Mouse (Mus musculus): ENCODE measurements at regions not wholly inside any gene's neighbourhood (a gene's known extent, or its start where the extent isn't known, plus 50 kb on each side); places are given as distances from the start of the nearest gene placed in this dataset.

DNA sequence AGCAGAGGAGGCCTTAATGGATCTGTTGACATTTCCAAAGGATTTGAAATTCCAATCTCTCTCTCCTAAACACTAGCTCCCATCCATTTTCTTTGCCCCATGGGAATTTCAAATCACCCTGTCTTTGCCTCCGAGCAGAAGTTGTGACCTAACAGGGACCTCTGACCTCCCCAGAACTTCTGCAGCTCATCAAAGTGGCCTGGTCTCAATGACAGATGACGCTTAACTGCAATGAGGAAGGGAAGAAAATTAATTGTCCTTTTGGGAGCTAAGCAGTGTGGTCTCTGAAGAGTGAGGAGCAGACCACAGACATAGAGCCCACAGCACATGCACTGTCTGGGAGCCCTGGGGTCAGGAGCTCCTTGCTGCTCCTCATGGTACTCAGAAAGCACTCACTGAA is 155.3 kb downstream of the Tox3 start:
- Histone ChIP-seq H3K27ac (ENCODE audit: insufficient read depth, low read length) (no peak overlapping the region), H3K4me3 (ENCODE audit: insufficient read depth, low read length) (no peak overlapping the region), H3K4me1 (ENCODE audit: control insufficient read depth, insufficient read depth, low read length) (peaks cover 4% of the 10 kb centered on the region; the same call in 1 of the 2 replicates)
- no peak for TF ChIP-seq CTCF (IDR thresholded peaks at IDR 0.05; ENCODE audit: borderline replicate concordance, insufficient read depth, low read length)
- no peak for TF ChIP-seq POLR2A (IDR thresholded peaks at IDR 0.05; ENCODE audit: low read depth, low read length)

DNA sequence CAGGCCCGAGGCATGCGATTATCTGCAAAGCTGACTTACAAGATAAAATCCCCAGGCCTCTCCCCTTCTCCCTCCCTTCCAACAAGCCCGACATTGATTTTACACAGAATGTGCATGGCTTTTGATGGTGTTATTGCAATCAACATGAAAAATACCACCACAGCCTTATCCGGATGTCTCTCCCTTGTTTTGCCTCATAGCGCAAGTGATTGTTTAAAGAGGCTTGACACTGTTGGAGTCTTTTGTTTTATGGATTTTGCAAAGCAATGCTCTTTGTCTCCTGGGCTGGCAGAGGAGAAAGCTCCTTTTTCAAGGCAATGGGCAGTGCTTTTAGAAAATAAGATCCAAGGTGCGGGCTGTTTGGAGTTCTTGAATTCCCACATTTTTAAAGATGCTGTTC is 165.3 kb downstream of the Tox3 start:
- H3K4me1 ChIP-seq (ENCODE audit: control insufficient read depth, insufficient read depth, low read length) = no peaks in the 10 kb centered on the region
- TF ChIP-seq CTCF (IDR thresholded peaks at IDR 0.05; ENCODE audit: borderline replicate concordance, insufficient read depth, low read length) (no peak), POLR2A (IDR thresholded peaks at IDR 0.05; ENCODE audit: low read depth, low read length) (no peak)
- H3K4me3 ChIP-seq (ENCODE audit: insufficient read depth, low read length) = no peak overlapping the region
- no peak overlapping the region for H3K27ac ChIP-seq (ENCODE audit: insufficient read depth, low read length)

GRCm38 (mm10) chr8:90176771-90177170 is 171.4 kb downstream of the Tox3 start:
- no peak for TF ChIP-seq POLR2A (IDR thresholded peaks at IDR 0.05; ENCODE audit: low read depth, low read length)
- TF ChIP-seq CTCF (IDR thresholded peaks at IDR 0.05; ENCODE audit: borderline replicate concordance, insufficient read depth, low read length) = no peak
- Histone ChIP-seq H3K4me1 (ENCODE audit: control insufficient read depth, insufficient read depth, low read length) (no peaks in the 10 kb centered on the region), H3K4me3 (ENCODE audit: insufficient read depth, low read length) (no peak overlapping the region), H3K27ac (ENCODE audit: insufficient read depth, low read length) (no peak overlapping the region)

DNA sequence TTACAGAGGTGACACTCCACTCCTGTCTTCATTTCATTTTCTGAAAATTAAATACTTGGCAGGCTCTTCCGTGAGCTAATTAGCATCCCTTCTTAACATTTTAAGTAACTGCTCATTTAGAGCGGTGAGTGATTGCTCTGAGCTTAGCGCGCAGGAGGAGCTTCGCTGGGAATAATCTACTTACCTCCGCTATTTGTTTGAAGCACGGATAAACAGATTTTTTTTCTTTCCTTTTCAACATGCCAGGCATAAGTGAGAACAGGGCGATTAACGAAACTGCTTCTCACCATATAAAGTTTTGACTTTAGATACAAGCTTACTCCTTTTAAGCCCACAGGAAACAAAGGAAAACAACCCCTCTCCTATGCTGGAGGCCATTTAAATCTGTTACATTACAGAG is 171.8 kb downstream of the Tox3 start:
- H3K27ac ChIP-seq (ENCODE audit: insufficient read depth, low read length) = no peak overlapping the region
- no peak for TF ChIP-seq POLR2A (IDR thresholded peaks at IDR 0.05; ENCODE audit: low read depth, low read length)
- TF ChIP-seq CTCF (IDR thresholded peaks at IDR 0.05; ENCODE audit: borderline replicate concordance, insufficient read depth, low read length) = no peak
- H3K4me3 ChIP-seq (ENCODE audit: insufficient read depth, low read length) = no peak overlapping the region
- H3K4me1 ChIP-seq (ENCODE audit: control insufficient read depth, insufficient read depth, low read length) = no peaks in the 10 kb centered on the region

DNA sequence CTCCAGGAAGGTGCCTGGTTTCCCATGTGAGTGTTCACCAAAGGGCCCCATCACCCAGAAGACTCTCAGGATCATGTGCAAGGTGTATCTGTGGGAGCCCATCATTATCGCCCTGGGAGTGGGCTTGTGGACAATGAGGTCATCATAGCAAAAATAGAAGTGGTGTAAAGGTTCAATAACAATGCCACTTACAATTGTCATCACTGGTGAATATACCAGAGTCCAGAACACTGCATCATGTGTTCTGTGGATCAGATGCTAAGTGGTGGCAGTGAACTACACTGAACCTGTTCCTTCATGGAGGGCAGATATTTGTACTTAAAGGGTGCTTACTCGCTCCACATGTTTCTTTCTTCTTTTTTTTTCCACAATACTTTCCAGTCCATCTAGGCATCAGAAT is 181.5 kb downstream of the Tox3 start:
- no peak for TF ChIP-seq POLR2A (IDR thresholded peaks at IDR 0.05; ENCODE audit: low read depth, low read length)
- no peak for TF ChIP-seq CTCF (IDR thresholded peaks at IDR 0.05; ENCODE audit: borderline replicate concordance, insufficient read depth, low read length)
- Histone ChIP-seq H3K27ac (ENCODE audit: insufficient read depth, low read length) (no peak overlapping the region), H3K4me1 (ENCODE audit: control insufficient read depth, insufficient read depth, low read length) (no peaks in the 10 kb centered on the region), H3K4me3 (ENCODE audit: insufficient read depth, low read length) (no peak overlapping the region)

DNA sequence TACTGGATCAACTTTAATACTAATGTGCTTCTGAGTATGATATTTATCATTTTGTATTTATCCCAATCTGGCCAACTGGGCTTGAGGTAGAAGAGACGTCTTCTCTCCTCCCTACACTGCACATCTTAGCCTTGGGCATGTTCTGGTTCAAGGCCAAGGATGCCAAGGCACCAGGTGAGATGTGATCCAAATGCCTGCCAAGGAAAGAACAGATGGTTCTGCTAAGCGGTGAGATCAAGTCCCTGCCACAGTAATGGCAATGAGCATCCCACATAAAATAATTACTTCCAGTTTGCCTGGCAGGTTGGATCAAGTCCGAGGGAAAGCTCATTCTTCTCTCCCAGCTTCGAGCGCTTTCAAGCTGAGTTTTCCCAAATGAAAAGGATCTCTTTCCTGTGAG is 196.7 kb downstream of the Tox3 start:
- Histone ChIP-seq H3K27ac (ENCODE audit: insufficient read depth, low read length) (no peak overlapping the region), H3K4me1 (ENCODE audit: control insufficient read depth, insufficient read depth, low read length) (no peaks in the 10 kb centered on the region)
- no peak for TF ChIP-seq POLR2A (IDR thresholded peaks at IDR 0.05; ENCODE audit: low read depth, low read length)
- no peak for TF ChIP-seq CTCF (IDR thresholded peaks at IDR 0.05; ENCODE audit: borderline replicate concordance, insufficient read depth, low read length)

DNA sequence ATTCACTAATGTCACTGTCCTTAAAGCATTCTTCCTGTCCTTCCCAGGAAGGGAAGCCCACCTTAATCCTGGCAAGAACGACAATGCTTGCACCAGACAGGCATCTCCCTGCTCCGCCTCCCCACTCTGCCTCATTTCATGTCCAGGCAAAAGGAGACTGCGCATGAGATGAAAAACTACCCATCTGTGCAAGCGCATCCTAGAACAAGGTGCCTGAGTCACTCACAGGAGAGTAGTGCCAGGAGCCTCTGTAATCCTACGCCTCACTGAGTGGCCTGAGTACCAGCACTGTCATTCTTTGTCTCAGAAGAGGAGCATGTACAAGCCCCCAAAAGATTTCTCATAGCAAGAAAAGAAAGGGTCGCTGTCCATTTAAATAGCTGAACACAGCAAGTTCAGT is 198.2 kb downstream of the Tox3 start:
- TF ChIP-seq CTCF (IDR thresholded peaks at IDR 0.05; ENCODE audit: borderline replicate concordance, insufficient read depth, low read length) (no peak), POLR2A (IDR thresholded peaks at IDR 0.05; ENCODE audit: low read depth, low read length) (no peak)
- H3K4me1 ChIP-seq (ENCODE audit: control insufficient read depth, insufficient read depth, low read length) = no peaks in the 10 kb centered on the region
- H3K27ac ChIP-seq (ENCODE audit: insufficient read depth, low read length) = no peak overlapping the region
- H3K4me3 ChIP-seq (ENCODE audit: insufficient read depth, low read length) = no peak overlapping the region

More for the DNA sequence above, 196.7 kb downstream of the Tox3 start:
- no peak overlapping the region for H3K4me3 ChIP-seq (ENCODE audit: insufficient read depth, low read length)

DNA sequence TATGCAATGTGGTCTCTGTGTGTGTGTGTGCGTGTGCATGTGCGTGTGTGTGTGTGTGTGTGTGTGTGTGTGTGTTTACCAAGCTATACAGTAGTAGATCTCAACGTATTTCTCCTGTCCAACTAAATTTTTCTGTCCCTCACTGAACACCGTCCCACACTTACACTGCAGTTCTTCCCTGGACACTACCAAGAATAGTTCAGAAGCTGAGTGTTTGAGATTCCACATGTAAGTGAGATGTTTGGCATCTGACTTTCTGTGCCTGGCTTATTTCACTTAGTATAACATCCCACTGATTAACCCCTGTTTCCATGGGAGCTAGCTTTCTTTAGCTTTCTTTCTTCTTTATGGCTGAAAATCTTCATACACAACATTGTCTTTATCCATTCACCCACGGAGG is 213.5 kb downstream of the Tox3 start:
- TF ChIP-seq CTCF (IDR thresholded peaks at IDR 0.05; ENCODE audit: borderline replicate concordance, insufficient read depth, low read length) = no peak
- TF ChIP-seq POLR2A (IDR thresholded peaks at IDR 0.05; ENCODE audit: low read depth, low read length) = no peak
- H3K27ac ChIP-seq (ENCODE audit: insufficient read depth, low read length) = no peak overlapping the region
- no peaks in the 10 kb centered on the region for H3K4me1 ChIP-seq (ENCODE audit: control insufficient read depth, insufficient read depth, low read length)
- H3K4me3 ChIP-seq (ENCODE audit: insufficient read depth, low read length) = no peak overlapping the region

DNA sequence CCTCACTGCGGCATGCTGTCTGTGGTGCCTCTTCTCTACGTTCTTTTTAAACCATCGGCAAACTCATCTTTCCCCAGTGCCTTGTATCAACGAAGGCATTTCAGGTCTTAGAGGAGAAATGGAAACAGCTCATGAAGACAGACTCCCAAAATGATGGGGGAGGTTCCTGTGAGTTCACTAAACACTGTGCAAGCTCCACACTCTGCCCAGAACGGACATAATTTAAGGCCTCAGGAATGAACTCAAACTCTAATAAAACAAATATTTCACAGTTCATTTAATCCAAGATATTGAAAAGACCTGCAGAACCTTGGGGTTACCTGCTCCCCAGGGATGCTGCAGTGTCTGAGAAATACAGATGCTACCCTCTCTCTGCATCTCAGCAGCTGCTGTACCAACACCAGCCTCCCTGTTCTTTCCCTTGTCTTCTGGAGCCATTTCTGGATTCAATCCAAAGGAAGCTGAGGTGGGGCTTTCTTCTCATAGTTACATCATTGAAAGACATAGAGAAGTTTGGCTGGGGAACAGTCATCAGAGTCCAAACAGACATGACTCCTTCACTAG is 217.4 kb downstream of the Tox3 start:
- Histone ChIP-seq H3K4me3 (ENCODE audit: insufficient read depth, low read length) (no peak overlapping the region), H3K4me1 (ENCODE audit: control insufficient read depth, insufficient read depth, low read length) (no peaks in the 10 kb centered on the region)
- TF ChIP-seq POLR2A (IDR thresholded peaks at IDR 0.05; ENCODE audit: low read depth, low read length) (no peak), CTCF (IDR thresholded peaks at IDR 0.05; ENCODE audit: borderline replicate concordance, insufficient read depth, low read length) (no peak)

GRCm38 (mm10) chr8:90125426-90125825 is 222.7 kb downstream of the Tox3 start:
- H3K27ac ChIP-seq (ENCODE audit: insufficient read depth, low read length) = no peak overlapping the region
- H3K4me3 ChIP-seq (ENCODE audit: insufficient read depth, low read length) = no peak overlapping the region
- no peak for TF ChIP-seq CTCF (IDR thresholded peaks at IDR 0.05; ENCODE audit: borderline replicate concordance, insufficient read depth, low read length)
- TF ChIP-seq POLR2A (IDR thresholded peaks at IDR 0.05; ENCODE audit: low read depth, low read length) = no peak
- peaks cover 7% of the 10 kb centered on the region for H3K4me1 ChIP-seq (ENCODE audit: control insufficient read depth, insufficient read depth, low read length)

More for the DNA sequence above, 217.4 kb downstream of the Tox3 start:
- H3K27ac ChIP-seq (ENCODE audit: insufficient read depth, low read length) = no peak overlapping the region

DNA sequence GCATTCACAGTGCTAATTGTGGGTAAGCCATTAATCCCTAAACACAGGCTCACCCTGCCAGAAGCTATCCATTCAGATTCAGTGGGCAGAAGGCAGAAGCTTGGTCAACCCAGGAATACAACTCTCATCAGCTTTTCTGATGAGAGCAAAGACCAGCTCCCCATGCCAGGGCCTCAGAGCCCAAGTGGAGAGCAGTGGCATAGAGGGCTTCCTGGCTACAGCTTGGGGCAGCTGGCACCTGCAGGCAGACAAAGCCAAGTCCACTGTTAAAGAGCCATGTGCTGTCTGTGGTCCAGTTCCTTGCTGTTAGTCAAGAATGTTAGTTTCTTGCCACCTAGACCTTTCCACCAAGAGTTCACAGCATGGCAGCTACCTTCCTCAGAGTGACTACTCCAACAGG is 225.0 kb downstream of the Tox3 start:
- no peak for TF ChIP-seq POLR2A (IDR thresholded peaks at IDR 0.05; ENCODE audit: low read depth, low read length)
- no peak for TF ChIP-seq CTCF (IDR thresholded peaks at IDR 0.05; ENCODE audit: borderline replicate concordance, insufficient read depth, low read length)
- H3K4me1 ChIP-seq (ENCODE audit: control insufficient read depth, insufficient read depth, low read length) = peaks cover 7% of the 10 kb centered on the region
- no peak overlapping the region for H3K4me3 ChIP-seq (ENCODE audit: insufficient read depth, low read length)
- H3K27ac ChIP-seq (ENCODE audit: insufficient read depth, low read length) = no peak overlapping the region
